Mouse (Mus musculus) adipocyte (in vitro differentiated cells): Measurements from ENCODE around the gene Dhh.

ENCODE experiments used
- DNase-seq: peaks from one replicate; pipeline ENCODE4 v3.0.0-alpha.2; 2016; ENCODE audit warnings: low spot score

Dhh gene

GRCm38 (mm10) chr15:98871916-98872888, 26.1 kb downstream of the Dhh start:
- peak; percentile 97 for DNase-seq

- DNase-seq, result peak; percentile 36
These were observed 27.0 kb downstream of the Dhh start, which contains the start of gene Kmt2d for GRCm38 (mm10) chr15:98871070-98871915. Kmt2d (minus strand) TSS chr15:98871204.

DNA sequence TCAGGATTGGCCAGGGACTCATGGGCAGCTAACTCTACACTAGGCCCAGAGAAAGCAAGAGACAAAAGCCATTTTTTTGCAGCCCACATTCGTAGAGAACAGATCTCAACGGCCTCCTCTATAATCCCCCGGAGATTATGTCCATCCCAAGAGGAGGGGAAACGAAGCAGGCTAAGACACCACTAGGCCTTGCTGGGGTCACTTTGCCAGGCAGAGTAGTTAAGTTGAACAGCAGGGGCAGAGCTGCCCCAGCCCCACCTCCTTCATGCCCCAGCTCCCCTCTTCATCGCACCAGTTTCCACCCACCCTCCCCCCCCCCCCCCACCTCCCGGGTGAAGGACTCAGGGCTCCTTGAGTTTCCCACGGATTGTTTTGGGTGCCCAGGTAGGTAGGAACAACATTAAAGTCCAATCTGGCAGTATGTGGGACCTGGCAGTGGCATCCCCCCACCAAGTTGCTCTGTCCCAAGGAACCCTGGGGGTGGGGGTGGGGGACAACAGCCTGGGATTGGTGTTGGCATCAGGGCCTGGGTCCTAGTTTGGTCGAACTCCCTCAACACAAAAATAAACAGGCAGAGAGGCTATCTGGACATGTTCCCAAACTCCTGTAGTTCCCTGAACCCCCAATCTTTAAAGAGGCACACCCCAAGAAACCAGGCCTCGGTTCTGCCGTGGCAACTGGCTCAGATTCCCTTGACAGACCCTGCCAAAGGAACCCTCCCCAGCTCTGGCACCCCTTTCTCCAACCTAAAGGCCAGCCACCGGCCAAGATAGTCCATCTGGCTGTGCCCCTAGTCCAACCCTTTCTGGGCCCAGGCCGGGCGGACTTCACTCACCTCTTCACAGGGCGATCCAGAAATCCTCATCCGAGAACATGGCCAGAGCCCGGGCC, 27.9 kb downstream of the Dhh start:
- peak; percentile 60 for DNase-seq

DNA sequence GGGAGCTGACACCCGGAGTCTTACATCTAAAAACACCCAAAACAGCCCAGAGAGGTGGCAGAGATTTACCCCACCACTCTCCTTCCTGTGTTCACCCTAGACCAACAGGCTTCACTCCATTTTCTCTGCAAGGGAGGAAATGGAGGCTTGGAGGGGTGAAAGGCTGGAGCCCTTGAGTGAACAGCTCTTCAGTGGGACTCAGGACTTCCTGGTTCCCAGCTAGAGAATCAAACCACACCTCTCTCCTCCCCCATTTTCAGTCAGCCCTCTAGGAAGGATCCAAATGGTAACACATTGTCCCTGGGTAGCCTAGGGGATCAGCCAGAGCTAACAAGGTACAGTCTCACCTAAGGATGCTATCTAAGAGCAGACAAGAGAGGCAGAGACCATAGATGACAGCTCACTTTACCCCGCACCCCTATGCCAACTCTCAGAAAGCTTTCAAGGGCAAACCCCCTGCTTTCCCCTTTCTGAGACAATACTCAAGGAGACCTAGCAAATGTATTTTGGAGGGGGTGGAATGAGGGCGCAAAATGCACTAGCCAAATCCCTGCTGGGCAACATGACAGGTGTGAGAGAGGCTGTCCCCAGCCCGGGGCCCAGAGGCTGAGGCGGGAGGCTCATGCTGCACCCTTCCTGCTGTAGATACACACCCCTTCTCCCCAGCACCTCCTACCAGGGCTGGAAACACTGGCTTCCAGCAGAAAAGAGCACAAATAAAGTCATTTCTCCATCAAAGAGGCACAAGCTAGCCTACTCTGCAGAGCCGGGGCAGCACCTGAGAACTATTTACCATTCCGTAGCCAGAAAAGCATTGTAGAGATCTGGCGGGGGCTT, 28.8 kb downstream of the Dhh start:
- DNase-seq, result no peak

GRCm38 (mm10) chr15:98868346-98869063, 29.8 kb downstream of the Dhh start:
- no peak for DNase-seq

- peak; percentile 62 for DNase-seq
These were observed 31.0 kb downstream of the Dhh start for GRCm38 (mm10) chr15:98867321-98867720.

DNA sequence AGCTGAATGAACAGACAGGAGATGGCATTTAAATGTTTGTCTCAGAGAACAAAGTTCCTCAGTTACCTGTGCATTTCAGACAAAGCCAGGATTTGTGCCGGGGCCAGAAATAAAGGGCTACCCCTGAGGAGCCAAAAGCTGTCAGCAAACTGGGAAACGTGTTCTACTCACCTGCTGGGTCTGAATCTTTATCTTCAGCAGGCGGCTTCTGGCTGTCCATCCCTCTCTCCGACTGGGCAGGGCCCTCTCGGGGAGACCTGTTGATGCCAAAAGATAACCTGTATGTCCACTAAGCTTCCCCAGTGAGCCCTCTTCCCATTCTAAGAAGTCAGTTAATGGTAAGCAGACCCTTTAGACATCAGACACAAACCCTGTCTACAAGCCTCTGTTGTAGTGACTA, 31.8 kb downstream of the Dhh start:
- no peak for DNase-seq

DNA sequence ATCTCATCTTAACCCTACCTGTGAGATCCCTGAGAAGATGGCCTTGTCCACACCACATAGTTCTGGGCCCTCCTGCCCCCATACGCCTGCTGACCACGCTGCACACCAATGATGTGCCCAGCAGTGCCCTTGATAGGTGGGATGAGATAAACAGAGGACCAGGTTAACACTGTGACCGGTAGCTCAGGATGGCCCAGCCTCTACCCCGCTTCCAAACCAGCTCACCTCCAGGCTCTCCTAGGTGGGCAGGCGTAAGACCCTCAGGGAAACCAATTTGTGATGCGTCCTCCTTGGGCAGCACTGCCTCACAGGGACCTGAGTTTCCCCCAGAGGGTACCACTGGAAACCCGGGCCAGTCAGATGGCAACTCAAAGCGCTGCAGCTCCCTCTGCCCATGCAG, 32.6 kb downstream of the Dhh start:
- no peak for DNase-seq

GRCm38 (mm10) chr15:98864951-98865350, 33.4 kb downstream of the Dhh start:
- DNase-seq, result no peak

- DNase-seq, result no peak
These were observed 34.8 kb downstream of the Dhh start for GRCm38 (mm10) chr15:98863451-98863958.

DNA sequence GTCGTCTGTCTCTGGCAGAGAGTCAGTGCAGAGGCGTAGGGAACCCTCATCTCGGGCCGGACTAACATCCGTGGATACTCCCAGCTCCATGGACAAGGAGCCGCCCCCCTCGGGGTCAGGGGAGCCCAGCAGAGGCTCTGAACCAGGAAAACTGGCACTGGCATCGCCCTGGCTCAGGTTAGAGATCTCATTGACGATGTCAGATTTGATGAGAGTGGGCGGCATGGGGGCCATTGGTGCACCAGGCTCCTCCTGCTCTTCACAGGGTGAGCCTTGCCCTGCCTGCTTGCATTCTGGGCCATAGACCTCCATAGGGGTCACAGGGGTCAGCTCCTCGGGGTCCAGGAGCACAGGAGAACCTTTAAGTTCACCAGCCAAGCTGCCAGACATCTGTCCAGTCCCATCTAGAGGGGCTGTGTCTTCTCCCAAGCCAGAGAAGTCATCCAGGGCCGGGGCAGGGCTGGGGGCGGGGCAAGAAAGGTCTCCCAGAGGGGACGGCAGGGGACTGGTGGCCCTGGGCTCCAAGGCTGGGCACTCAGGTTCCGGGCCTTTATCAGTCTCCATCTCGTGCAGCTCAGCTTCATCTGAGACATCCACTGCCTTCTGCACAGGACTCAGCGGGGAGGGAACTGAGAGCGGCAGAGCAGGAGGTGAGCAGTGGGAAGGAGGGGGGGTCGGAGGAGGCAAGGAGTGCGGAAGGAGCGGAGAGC, 36.5 kb downstream of the Dhh start:
- no peak for DNase-seq

GRCm38 (mm10) chr15:98860921-98861320, 37.4 kb downstream of the Dhh start:
- no peak for DNase-seq

DNA sequence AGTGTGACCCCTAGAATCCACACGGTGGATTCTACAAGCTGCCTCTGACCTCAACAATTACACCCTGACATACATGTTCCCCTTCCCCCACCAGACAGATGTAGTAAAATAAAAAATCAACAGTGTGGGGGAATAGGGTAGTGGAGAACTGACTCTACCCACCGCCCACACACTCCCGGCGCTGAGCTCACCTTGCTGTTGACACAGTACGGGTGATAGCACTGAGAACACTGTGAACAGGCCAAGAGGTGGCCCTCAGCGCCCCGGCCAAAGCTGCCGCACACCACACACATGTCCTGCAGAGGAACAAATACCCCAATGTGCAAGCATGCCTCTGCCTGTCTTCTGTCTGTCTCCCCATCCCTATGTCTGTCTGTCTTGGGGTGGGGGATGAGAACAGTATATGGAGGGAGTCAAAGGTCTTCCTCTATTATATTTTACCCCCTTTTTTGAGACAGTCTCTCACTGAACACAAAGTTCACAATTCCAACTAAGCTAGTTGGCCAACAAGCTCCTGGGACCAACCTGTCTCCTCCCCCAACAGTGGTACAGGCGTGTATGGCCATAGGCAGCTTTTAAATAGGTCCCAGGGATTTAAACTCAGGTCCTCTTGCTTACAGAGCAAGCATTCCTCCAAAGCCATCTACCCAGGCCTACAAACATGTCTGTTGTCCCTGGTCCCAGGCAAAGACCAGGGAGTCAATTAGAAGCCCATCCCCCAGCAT, 38.9 kb downstream of the Dhh start:
- DNase-seq, result no peak

DNA sequence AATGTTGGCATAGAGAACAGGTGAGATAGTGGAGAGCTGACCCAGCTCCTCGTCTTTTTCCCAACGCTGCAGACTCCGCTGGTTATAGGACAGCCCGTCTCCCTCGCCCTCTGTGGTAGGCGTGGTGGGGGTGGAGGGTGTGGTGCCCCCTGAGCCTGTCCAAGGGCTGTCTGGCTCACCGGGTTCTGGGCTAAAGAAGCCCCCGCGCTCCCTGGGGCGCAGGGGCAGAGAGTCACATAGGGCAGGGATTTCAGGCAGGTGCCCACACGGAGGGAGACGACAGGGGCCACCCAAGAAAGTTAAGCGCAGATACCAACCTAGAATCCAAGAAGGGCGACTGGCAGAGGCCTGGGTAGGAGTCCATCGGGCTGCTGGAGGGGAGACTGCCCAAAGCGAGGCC, 44.1 kb downstream of the Dhh start:
- DNase-seq, result no peak

DNA sequence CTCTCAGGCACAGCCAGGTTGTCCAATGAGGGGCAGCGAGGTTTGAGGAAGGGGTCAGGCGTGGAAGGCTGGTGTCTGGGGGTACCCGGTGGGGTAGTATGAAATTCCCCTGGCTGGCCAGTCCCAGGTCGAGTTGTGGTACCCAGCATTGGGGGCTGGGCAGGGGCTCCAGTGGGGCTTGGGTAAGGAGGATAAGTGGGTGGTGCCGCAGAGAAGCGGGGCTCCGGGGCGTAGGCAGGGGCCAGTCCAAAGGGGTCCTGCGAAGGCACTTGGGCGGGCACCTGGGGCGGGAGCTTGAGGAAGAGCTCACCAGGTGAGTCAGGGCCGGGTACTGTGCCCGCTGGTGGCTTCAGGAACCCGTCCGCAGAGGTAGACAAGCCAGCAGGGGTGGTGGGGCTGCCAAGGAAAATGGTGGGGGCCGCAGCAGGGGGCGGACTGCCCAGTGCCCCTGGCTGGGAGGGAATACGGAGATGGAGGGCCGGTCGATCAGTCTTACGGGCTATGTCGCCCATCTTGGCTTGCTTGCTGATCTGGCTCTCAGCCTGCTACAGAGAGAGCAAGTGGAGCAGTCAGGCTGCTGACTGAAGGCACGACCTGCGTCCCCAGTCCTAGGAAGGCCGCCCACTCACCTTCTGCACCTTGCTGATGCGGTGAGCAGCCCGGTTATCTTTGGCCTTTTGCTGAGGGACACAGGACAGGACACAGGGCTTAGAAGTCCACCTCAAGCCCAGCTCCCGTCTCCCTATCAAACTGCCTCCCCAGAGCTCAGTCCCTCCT, 45.0 kb downstream of the Dhh start:
- no peak for DNase-seq

- no peak for DNase-seq
These were observed 45.6 kb downstream of the Dhh start for GRCm38 (mm10) chr15:98852733-98853132.

DNA sequence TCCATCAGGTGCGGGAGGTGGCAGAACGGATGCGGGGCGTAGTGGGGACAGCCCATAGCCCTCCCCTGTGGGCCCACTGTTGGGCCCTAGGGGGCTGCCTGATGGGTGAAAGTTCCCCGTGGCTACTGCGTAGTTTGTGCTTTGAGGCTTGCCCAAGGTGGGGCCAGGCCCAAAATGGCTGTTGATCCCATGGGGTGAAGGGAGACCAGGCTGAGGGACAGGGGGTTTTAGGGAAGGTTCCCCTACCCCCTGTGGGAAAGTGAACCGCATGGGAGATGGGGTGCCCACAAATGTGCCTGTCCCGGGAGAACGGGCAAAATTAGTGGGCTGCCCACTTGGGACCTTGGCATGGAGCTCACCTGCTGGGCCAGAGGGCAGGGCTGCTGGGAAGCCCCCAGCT, 46.3 kb downstream of the Dhh start:
- DNase-seq, result no peak
